Mouse (Mus musculus) gastrocnemius, adult 18-20 months (tissue): ENCODE data around the gene Aox1. TPM values are rescaled to one million over a fixed set of nuclear protein-coding genes. Genes with fewer than 3 reads are reported as not detected.

ENCODE experiments used
- DNase-seq: peaks from one replicate; pipeline ENCODE4 v3.0.0; 2021; ENCODE audit warnings: low spot score
- total RNA-seq, 2 experiments: library from RNA; stranded (reverse); gene quantifications; 2 replicates each; pipeline ENCODE4 v1.2.3; 2021

The Aox1 gene
- total RNA-seq, 2 experiments from 2014 or later = 7.9 to 10.8 TPM

GRCm38 (mm10) chr1:58062131-58062530 lies 32.4 kb downstream of the Aox1 start:
- no peak for DNase-seq

- DNase-seq = no peak
Measured at GRCm38 (mm10) chr1:58065151-58065550, 35.4 kb downstream of the Aox1 start.

GRCm38 (mm10) chr1:58065606-58066005 lies 35.9 kb downstream of the Aox1 start:
- DNase-seq = peak; percentile 31

DNA sequence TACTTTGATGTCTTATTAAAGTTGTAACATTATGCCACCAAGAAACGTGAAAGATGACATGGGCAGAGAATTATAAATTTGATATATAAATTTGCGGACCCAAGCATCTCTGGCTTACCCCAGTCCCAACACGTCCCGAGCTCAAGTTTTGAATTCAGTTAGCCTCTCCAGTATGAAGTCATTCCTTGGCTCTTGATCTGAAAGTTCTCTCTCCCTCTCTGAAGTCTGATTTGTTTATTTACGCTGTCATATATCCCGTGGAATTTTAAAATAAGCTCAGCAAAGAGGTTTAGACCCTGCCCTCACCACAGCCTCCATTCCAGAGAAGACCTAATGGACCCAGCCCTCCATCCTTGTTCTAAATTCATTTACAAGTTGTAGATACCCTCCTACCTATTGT lies 39.5 kb downstream of the Aox1 start:
- no peak for DNase-seq

GRCm38 (mm10) chr1:58070091-58070490 lies 40.4 kb downstream of the Aox1 start:
- no peak for DNase-seq

- DNase-seq = no peak
Measured at GRCm38 (mm10) chr1:58071006-58071405, 41.3 kb downstream of the Aox1 start.

DNA sequence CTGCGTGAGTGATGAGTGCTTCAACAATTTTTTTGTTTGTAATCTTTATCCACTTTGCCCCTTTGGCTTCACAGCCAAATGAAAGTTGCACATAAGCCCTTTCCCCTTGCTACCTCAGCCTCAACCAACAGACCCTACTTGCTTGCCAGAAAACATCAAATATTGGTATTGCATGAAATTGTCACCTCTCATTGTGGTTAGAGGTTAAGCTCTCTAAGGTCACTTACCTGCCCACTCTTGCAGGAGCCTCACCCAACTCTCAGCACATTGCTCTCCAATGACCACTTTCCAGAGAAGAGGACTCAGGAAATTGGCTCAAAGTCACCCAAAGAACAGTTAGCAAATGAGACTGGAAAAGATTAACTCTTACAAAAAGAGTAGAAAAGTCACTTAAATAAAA lies 41.8 kb downstream of the Aox1 start:
- no peak for DNase-seq

GRCm38 (mm10) chr1:58072416-58072815 lies 42.7 kb downstream of the Aox1 start:
- DNase-seq = no peak

DNA sequence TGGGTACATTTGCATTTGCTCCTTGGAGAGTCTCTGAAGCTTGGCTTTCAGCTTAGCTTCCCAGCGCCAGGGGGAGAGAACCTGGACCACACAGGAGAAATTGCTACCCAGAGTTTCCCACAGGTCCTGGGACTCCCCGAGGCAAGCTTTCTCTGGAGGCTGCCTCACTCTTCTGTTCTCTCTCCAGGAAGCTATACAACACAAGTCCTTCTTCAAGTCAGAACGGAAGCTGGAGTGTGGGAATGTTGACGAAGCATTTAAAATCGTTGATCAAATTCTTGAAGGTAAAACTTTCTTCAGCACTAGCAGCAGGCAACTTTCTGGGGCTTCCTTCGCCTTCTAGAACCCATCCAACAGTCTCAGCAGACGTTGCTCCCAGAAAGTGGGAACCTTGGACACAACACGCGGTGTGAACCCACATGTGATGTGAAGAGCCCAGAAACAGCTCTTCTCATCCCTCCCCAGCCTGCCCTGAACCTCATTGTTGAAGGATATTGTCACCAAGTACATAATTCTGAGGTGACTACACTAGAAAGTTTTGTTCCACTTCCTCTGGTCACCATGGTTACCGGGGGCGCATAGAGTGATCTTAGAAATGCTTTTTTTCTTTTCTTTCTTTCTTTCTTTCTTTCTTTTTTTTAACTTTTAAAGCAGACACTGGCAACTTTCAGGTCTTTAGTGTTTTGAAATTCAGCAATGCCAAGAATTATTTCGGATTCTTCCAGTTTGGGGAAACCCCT lies 43.4 kb downstream of the Aox1 start:
- DNase-seq = peak; percentile 13

DNA sequence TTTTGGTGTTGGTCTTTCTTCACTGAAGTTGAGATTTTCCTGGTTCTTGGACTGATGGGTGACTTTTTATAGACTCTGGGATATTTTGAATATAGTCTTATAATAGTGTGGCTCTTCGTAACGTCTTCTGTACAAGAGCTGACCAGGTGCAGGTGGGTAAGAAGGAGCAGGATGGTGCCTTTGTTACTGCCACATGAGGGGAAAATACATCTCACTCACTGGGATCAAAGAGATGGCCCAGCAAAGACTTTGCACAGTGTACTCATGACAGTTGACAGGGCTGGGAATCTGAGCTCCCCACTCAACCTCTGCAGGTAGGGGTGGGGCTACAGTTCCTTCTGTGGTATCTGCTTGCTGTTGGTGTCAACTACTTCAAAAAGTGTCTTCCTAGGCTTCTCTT lies 44.5 kb downstream of the Aox1 start:
- no peak for DNase-seq

- no peak for DNase-seq
Measured at GRCm38 (mm10) chr1:58077882-58078281, 48.2 kb downstream of the Aox1 start.

GRCm38 (mm10) chr1:58078390-58078789 lies 48.7 kb downstream of the Aox1 start:
- no peak for DNase-seq

DNA sequence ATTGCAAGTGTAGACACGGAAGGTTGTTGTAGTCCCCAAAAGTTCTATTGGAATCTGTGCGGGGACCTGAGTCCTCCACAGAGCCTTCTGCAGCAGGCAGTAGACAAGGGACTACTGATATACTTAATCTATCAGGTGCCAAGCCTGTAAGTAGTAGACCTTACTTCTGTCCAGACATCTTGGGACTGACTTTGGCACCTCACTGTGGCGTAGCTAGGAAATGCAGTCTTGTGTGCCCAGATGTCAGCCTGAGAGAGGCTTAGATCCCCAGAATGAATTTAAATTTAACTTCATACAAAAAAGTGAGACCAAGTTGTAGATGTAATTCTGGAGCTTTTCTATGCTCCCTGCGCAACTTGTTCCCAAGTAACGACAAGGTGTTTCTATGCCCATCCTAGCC lies 50.0 kb downstream of the Aox1 start:
- no peak for DNase-seq

- no peak for DNase-seq
Measured at GRCm38 (mm10) chr1:58080446-58080845, 50.7 kb downstream of the Aox1 start.

DNA sequence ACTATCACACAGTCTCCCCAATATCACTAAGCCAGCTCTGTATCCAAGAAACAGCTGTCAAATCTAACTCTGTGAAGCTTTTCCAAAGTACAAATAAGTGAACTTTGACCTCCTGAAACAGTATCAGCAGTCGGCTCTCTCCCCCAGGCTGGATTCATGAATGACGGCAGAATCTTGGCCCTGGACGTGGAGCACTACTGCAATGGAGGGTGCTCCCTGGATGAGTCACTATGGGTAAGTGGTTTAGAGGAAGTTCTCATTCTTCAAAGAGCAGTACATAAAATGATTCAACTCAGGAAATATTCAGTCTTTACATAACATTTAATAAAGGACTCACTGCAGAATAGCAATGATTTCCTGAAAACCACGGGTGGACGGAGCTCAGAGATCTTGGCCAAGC lies 51.6 kb downstream of the Aox1 start:
- no peak for DNase-seq

DNA sequence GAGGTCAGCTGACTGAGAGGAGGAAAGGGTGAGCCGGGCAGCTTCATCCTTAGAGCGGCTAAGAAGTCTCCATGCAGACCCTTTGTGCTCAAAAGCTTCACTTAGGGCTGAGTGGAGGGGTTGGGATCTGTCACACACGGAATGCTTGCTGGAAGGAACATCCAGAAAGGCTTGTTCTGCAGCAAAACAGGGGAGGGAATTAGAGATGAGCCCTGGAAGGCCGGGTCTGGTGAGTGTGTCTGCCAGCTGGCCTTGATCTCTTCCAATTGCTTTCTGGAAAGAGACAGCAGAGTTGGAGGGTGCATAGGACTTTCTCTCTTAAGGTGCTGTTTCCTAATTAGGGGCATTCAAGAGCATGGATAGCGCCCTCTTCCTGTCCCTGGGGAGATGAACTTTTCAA lies 59.6 kb downstream of the Aox1 start:
- DNase-seq = peak; percentile 54

GRCm38 (mm10) chr1:58090191-58090590 lies 60.5 kb downstream of the Aox1 start:
- DNase-seq = no peak

- no peak for DNase-seq
Measured at GRCm38 (mm10) chr1:58091213-58091612, 61.5 kb downstream of the Aox1 start.

GRCm38 (mm10) chr1:58091992-58092560 lies 62.3 kb downstream of the Aox1 start:
- DNase-seq = no peak

DNA sequence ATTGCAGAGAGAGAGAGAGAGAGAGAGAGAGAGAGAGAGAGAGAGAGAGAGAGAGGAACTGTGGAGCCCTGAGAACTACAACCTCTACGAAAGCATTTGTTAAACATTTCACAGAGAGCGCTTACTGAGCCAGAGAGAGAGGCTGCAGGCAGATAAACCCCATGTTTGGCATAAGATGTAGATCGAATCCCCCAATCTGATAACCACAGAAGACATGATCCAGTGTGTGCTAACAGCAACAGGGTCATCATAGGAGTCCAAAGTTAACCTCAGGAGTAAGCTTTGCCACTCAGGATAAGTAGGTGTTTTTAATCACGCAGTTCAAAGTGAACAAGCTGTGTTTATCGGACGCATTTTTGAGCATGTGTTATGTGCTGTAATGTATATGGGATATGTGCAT lies 67.6 kb downstream of the Aox1 start:
- no peak for DNase-seq

DNA sequence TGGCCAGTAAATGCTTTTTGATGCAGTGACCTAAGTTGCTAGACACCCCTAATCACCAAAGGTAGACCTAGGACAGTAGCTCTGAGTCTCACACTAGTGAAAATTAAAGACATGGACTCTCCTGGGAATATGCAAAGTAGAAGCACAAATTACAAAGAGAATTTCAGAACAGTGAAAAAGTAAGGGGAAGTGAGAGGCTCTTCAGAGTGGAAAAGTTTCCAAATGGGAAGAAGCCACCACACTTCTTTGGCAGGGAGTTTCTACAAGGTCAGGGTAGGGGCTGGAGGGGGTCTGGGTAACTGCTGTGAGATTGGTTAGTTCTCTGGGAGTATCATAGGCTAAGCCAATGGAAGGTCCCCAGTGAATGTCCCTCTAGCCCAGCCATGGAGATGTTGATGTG lies 69.4 kb downstream of the Aox1 start:
- DNase-seq = no peak

DNA sequence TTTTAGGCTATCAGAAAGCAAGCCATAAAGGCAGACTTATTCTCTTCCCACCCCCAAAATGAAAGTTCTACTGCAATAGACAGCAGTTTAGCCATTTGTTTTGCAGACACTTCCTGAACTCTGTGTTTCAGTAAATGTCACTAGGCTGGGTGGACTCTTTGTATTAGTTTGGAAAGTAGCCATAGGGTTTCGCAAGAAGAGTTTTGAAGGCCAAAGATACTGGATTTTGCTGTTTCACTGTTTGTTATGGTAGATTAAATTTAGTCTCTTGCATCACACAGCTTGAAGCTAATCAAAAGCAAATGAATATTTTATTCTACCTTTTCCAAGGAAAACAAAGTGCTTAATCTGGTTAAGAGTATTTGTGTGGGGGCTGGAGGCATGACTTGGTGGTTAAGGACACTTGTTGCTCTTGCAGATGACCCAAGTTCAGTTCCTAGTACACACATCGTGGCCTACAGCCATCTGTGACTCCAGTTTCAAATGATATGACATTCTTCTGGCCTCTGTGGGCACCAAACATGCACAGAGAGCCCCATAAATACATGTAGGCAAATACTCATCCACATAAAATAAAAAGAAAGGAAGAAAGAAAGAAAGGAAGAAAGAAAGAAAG lies 71.9 kb downstream of the Aox1 start:
- peak; percentile 73 for DNase-seq

DNA sequence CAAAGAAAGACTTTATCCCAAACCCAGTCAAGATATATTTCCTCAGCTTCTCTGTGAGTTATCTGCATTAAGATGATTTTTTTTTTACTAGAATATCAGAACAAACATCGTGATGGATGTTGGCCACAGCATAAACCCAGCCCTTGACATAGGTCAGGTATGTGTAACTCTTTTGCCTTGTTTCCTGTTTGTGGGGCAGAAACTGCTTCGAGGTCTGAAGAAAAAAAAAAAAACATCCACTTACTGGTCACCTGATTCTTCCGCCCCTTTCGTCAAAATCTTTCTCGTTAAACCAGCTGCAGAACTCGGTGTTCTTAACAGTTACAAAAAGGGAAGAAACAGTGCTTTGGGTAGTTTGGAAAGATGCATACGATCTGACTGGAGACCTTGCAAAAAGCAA lies 72.8 kb downstream of the Aox1 start:
- DNase-seq = no peak
